Mouse (Mus musculus) lung, postnatal 25 days (tissue): ENCODE measurements at regions not wholly inside any gene's neighbourhood (a gene's known extent, or its start where the extent isn't known, plus 50 kb on each side); places are given as distances from the start of the nearest gene placed in this dataset.

ENCODE experiments used
- DNase-seq: peaks from one replicate; pipeline ENCODE4 v3.0.0; 2022; ENCODE audit warnings: low spot score

DNA sequence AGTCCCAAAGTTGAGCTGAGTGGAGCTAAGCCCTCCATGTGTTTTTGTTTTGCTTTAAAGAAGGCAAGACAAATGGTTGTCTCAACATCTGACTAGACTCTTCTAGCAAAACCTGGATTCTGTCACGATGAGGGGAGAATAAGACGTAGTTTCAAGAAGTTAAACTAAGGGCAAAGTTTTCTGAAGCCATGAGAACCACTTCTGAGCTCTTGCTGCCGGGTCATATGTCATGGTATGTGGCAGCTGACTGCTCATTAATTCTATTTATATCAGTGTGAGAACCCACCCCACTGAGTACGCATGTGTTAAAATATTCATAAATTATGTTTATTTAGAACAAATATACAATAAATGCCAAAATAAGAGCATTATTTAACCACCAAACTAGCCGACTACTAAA is 58.4 kb upstream of the Etaa1 start:
- DNase-seq = no peak

DNA sequence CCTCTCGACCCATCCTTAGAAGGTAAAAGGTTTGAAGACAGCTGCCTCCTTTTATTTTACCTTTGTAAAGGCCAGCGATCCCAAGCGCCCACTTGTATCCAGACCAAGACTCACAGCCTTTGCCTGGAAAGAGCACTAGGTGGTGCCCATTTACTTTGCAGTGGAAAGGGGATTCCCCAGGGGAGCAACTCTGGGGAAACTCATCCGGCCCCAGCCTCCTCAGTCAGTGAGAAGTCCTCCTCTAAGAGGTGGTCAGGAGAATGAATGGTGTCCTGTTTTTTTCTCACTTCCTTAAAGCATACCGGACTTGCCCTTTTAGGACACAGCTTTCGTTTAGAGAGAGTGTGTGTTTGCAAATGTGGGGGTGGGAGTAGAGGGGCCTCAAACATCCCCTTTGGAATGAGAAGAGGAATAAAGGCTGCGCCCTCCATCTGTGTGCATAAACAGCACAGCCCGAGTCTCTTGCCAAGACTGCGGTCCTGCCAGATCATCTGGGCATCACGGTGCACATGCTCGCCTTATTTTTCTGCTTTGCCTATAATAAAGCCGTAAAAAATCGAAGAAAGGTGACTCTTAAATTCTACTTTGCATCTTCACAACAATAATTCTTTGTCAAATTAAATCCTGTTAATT is 57.5 kb upstream of the Etaa1 start:
- DNase-seq = peak; percentile 31

- no peak for DNase-seq
These were observed 54.5 kb upstream of the Etaa1 start for GRCm38 (mm10) chr11:18008140-18008539.
